Mouse (Mus musculus): ENCODE results near the gene Ikzf4.

Gene Ikzf4

GRCm38 (mm10) chr10:128602470-128603128 is 43.2 kb downstream of the Ikzf4 start:
- DNase-seq, result no peak

- DNase-seq, result no peak
Observed at GRCm38 (mm10) chr10:128601499-128601898, 44.3 kb downstream of the Ikzf4 start.

- no peak for DNase-seq
Observed at GRCm38 (mm10) chr10:128598476-128598875, 47.3 kb downstream of the Ikzf4 start.

GRCm38 (mm10) chr10:128592797-128593196 is 53.0 kb downstream of the Ikzf4 start:
- DNase-seq, result no peak

- DNase-seq, result no peak
Observed at GRCm38 (mm10) chr10:128591436-128591835, 54.4 kb downstream of the Ikzf4 start.

GRCm38 (mm10) chr10:128590193-128590690 is 55.5 kb downstream of the Ikzf4 start:
- DNase-seq, result peak; percentile 69

- DNase-seq, result peak; percentile 46
Observed at GRCm38 (mm10) chr10:128589464-128590192, 56.2 kb downstream of the Ikzf4 start, which contains the start of gene Erbb3. Gene Erbb3 (minus strand): TSS chr10:128589652.

- no peak for DNase-seq
Observed at GRCm38 (mm10) chr10:128588775-128589463, 56.9 kb downstream of the Ikzf4 start.

- DNase-seq, result no peak
Observed at GRCm38 (mm10) chr10:128588136-128588535, 57.7 kb downstream of the Ikzf4 start.

GRCm38 (mm10) chr10:128587697-128588096 is 58.1 kb downstream of the Ikzf4 start:
- DNase-seq, result peak; percentile 49

GRCm38 (mm10) chr10:128587120-128587519 is 58.7 kb downstream of the Ikzf4 start:
- DNase-seq, result peak; percentile 73

GRCm38 (mm10) chr10:128586546-128586945 is 59.2 kb downstream of the Ikzf4 start:
- no peak for DNase-seq

GRCm38 (mm10) chr10:128584386-128584785 is 61.4 kb downstream of the Ikzf4 start:
- peak; percentile 61 for DNase-seq

- no peak for DNase-seq
Observed at GRCm38 (mm10) chr10:128583644-128584043, 62.1 kb downstream of the Ikzf4 start.

All from thymus, postnatal 14 days (tissue).